Mouse (Mus musculus): ENCODE data around the gene Dupd1. TPM values are rescaled to one million over a fixed set of nuclear protein-coding genes. Genes with fewer than 3 reads are reported as not detected.
"Not testable (repeated sequence)": the region's sequence is repeated elsewhere in the genome, so short reads cannot be mapped to it uniquely, and the experiment has no call there.

The Dupd1 gene
- polyA plus RNA-seq, 1 experiment from 2014 or later = 0.10 TPM

- H3K4me3 ChIP-seq (replicated peaks); H3K4me2 ChIP-seq; H3K27me3 ChIP-seq; H3K27ac ChIP-seq (replicated peaks); ATAC-seq (ENCODE audit: insufficient read depth); H3K9ac ChIP-seq; H3K36me3 ChIP-seq (replicated peaks); H3K9me3 ChIP-seq (replicated peaks): not testable (repeated sequence)
- 77% methylated on average over 15 of the region's 15 CpGs for WGBS (ENCODE audit: insufficient replicate concordance)
- peaks cover 13% of the 10 kb centered on the region; the same call in 1 of the 2 replicates for H3K4me1 ChIP-seq (replicated peaks)
These were observed 43.9 kb downstream of the Dupd1 start for GRCm38 (mm10) chr14:21670422-21671006.

GRCm38 (mm10) chr14:21669633-21670421 lies 44.5 kb downstream of the Dupd1 start:
- peaks cover 13% of the 10 kb centered on the region; the same call in 1 of the 2 replicates for H3K4me1 ChIP-seq (replicated peaks)
- 70% methylated on average over 11 of the region's 11 CpGs for WGBS (ENCODE audit: insufficient replicate concordance)
- peaks cover under 1% of the 10 kb centered on the region; the same call in 1 of the 2 replicates for H3K36me3 ChIP-seq (replicated peaks)
- no peaks in the 10 kb centered on the region for H3K27me3 ChIP-seq
- no peak overlapping the region for H3K9ac ChIP-seq
- no peak overlapping the region for H3K4me3 ChIP-seq (replicated peaks)
- no peaks in the 10 kb centered on the region for H3K9me3 ChIP-seq (replicated peaks)
- H3K4me2 ChIP-seq = no peak overlapping the region
- H3K27ac ChIP-seq (replicated peaks) = no peak overlapping the region
- ATAC-seq (ENCODE audit: insufficient read depth) = 0 out of 2 replicates have a peak, but pooled peaks have one; percentile 34

GRCm38 (mm10) chr14:21669218-21669617 lies 45.2 kb downstream of the Dupd1 start:
- no peak for ATAC-seq (ENCODE audit: insufficient read depth)
- Histone ChIP-seq H3K27ac (replicated peaks) (no peak overlapping the region), H3K36me3 (replicated peaks) (peaks cover 7% of the 10 kb centered on the region; the same call in 1 of the 2 replicates), H3K4me1 (replicated peaks) (peaks cover 13% of the 10 kb centered on the region; the same call in 1 of the 2 replicates), H3K27me3 (no peaks in the 10 kb centered on the region), H3K9me3 (replicated peaks) (no peaks in the 10 kb centered on the region), H3K9ac (no peak overlapping the region), H3K4me3 (replicated peaks) (no peak overlapping the region), H3K4me2 (no peak overlapping the region)
- WGBS (ENCODE audit: insufficient replicate concordance) = 75% methylated on average over 11 of the region's 11 CpGs

- H3K27ac ChIP-seq (replicated peaks) = no peak overlapping the region
- WGBS (ENCODE audit: insufficient replicate concordance) = 44% methylated on average over 8 of the region's 8 CpGs
- H3K27me3 ChIP-seq = no peaks in the 10 kb centered on the region
- 0 out of 2 replicates have a peak, but pooled peaks cover 7% of the 10 kb centered on the region for H3K36me3 ChIP-seq (replicated peaks)
- no peaks in the 10 kb centered on the region for H3K9me3 ChIP-seq (replicated peaks)
- ATAC-seq (ENCODE audit: insufficient read depth) = peak; percentile 57
- H3K4me2 ChIP-seq = no peak overlapping the region; the same call in 1 of the 2 replicates
- H3K9ac ChIP-seq = no peak overlapping the region
- peaks cover 10% of the 10 kb centered on the region; the same call in 1 of the 2 replicates for H3K4me1 ChIP-seq (replicated peaks)
- no peak overlapping the region for H3K4me3 ChIP-seq (replicated peaks)
These were observed 51.8 kb downstream of the Dupd1 start for GRCm38 (mm10) chr14:21662465-21663142.

- no peaks in the 10 kb centered on the region for H3K9me3 ChIP-seq (replicated peaks)
- H3K36me3 ChIP-seq (replicated peaks) = 0 out of 2 replicates have a peak, but pooled peaks cover 5% of the 10 kb centered on the region
- peaks cover 10% of the 10 kb centered on the region; the same call in 1 of the 2 replicates for H3K4me1 ChIP-seq (replicated peaks)
- H3K27me3 ChIP-seq = no peaks in the 10 kb centered on the region
- no peak for ATAC-seq (ENCODE audit: insufficient read depth)
- H3K4me2 ChIP-seq = no peak overlapping the region
- WGBS (ENCODE audit: insufficient replicate concordance) = 31% methylated on average over 5 of the region's 5 CpGs
- no peak overlapping the region for H3K9ac ChIP-seq
- no peak overlapping the region for H3K27ac ChIP-seq (replicated peaks)
- no peak overlapping the region for H3K4me3 ChIP-seq (replicated peaks)
These were observed 54.7 kb downstream of the Dupd1 start for GRCm38 (mm10) chr14:21659652-21660051.

GRCm38 (mm10) chr14:21659155-21659554 lies 55.2 kb downstream of the Dupd1 start:
- H3K36me3 ChIP-seq (replicated peaks) = no peaks in the 10 kb centered on the region
- ATAC-seq (ENCODE audit: insufficient read depth) = no peak
- H3K4me1 ChIP-seq (replicated peaks) = peaks cover 10% of the 10 kb centered on the region; the same call in 1 of the 2 replicates

GRCm38 (mm10) chr14:21653813-21654212 lies 60.6 kb downstream of the Dupd1 start:
- H3K4me2 ChIP-seq = no peak overlapping the region
- no peaks in the 10 kb centered on the region for H3K27me3 ChIP-seq
- no peak for ATAC-seq (ENCODE audit: insufficient read depth)
- no peaks in the 10 kb centered on the region for H3K9me3 ChIP-seq (replicated peaks)
- no peak overlapping the region for H3K9ac ChIP-seq
- WGBS (ENCODE audit: insufficient replicate concordance) = 7% methylated on average over 2 of the region's 2 CpGs
- no peak overlapping the region for H3K27ac ChIP-seq (replicated peaks)
- no peaks in the 10 kb centered on the region for H3K4me1 ChIP-seq (replicated peaks)
- no peak overlapping the region for H3K4me3 ChIP-seq (replicated peaks)
- no peaks in the 10 kb centered on the region for H3K36me3 ChIP-seq (replicated peaks)

More at GRCm38 (mm10) chr14:21659155-21659554, 55.2 kb downstream of the Dupd1 start:
- Histone ChIP-seq H3K4me2 (no peak overlapping the region), H3K27me3 (no peaks in the 10 kb centered on the region), H3K4me3 (replicated peaks) (no peak overlapping the region), H3K27ac (replicated peaks) (no peak overlapping the region), H3K9ac (no peak overlapping the region), H3K9me3 (replicated peaks) (no peaks in the 10 kb centered on the region)
- 81% methylated on average over 13 of the region's 13 CpGs for whole genome bisulfite sequencing (ENCODE audit: insufficient replicate concordance)

- Histone ChIP-seq H3K4me3 (replicated peaks) (no peak overlapping the region), H3K4me1 (replicated peaks) (no peaks in the 10 kb centered on the region), H3K36me3 (replicated peaks) (0 out of 2 replicates have a peak, but pooled peaks cover 3% of the 10 kb centered on the region), H3K27me3 (no peaks in the 10 kb centered on the region), H3K27ac (replicated peaks) (no peak overlapping the region), H3K9ac (no peak overlapping the region), H3K4me2 (no peak overlapping the region), H3K9me3 (replicated peaks) (no peaks in the 10 kb centered on the region)
- no peak for ATAC-seq (ENCODE audit: insufficient read depth)
- 76% methylated on average over 4 of the region's 4 CpGs for WGBS (ENCODE audit: insufficient replicate concordance)
These were observed 73.5 kb downstream of the Dupd1 start for GRCm38 (mm10) chr14:21640806-21641435.

- Histone ChIP-seq H3K4me1 (replicated peaks) (no peaks in the 10 kb centered on the region), H3K4me2 (no peak overlapping the region), H3K27ac (replicated peaks) (no peak overlapping the region), H3K9ac (no peak overlapping the region), H3K27me3 (no peaks in the 10 kb centered on the region), H3K9me3 (replicated peaks) (no peaks in the 10 kb centered on the region), H3K36me3 (replicated peaks) (0 out of 2 replicates have a peak, but pooled peaks cover 13% of the 10 kb centered on the region), H3K4me3 (replicated peaks) (no peak overlapping the region)
- 55% methylated on average over 6 of the region's 6 CpGs for WGBS (ENCODE audit: insufficient replicate concordance)
- ATAC-seq (ENCODE audit: insufficient read depth) = no peak
These were observed 77.8 kb downstream of the Dupd1 start for GRCm38 (mm10) chr14:21636548-21636947.

- no peak overlapping the region for H3K4me2 ChIP-seq
- H3K27ac ChIP-seq (replicated peaks) = no peak overlapping the region
- H3K9me3 ChIP-seq (replicated peaks) = no peaks in the 10 kb centered on the region
- H3K27me3 ChIP-seq = no peaks in the 10 kb centered on the region
- 61% methylated on average over 5 of the region's 5 CpGs for WGBS (ENCODE audit: insufficient replicate concordance)
- H3K4me1 ChIP-seq (replicated peaks) = no peaks in the 10 kb centered on the region
- peaks cover 10% of the 10 kb centered on the region; the same call in 1 of the 2 replicates for H3K36me3 ChIP-seq (replicated peaks)
- no peak for ATAC-seq (ENCODE audit: insufficient read depth)
- no peak overlapping the region for H3K9ac ChIP-seq
- H3K4me3 ChIP-seq (replicated peaks) = no peak overlapping the region
These were observed 82.6 kb downstream of the Dupd1 start for GRCm38 (mm10) chr14:21631665-21632200.

Measured in liver, embryonic 15.5 days (tissue).